Mouse (Mus musculus) heart, adult 2 months (tissue): ENCODE results near the gene Acap2. TPM values are rescaled to one million over a fixed set of nuclear protein-coding genes. Genes with fewer than 3 reads are reported as not detected.
A peak's percentile ranks its signal among the peaks of the same experiment; 100 is the strongest.

Experiments
- DNase-seq, 2 experiments: peaks; one replicate each; pipeline ENCODE4 v3.0.0; 2021
- H3K27ac ChIP-seq: fragments of 200-600 bp; 2 replicates; pipeline ENCODE4 v1.8.1; 2022
- H3K27me3 ChIP-seq: fragments of 200-500 bp; 2 replicates; pipeline ENCODE4 v1.6.1; 2012; ENCODE audit warnings: mild to moderate bottlenecking, low read length, inconsistent platforms, mixed read lengths; ENCODE audit not compliant: control insufficient read depth, insufficient read depth
- H3K36me3 ChIP-seq: fragments of 200-500 bp; 2 replicates; pipeline ENCODE4 v1.6.1; 2012; ENCODE audit warnings: low read length, inconsistent platforms; ENCODE audit not compliant: control insufficient read depth, insufficient read depth
- H3K4me1 ChIP-seq: fragments of 200-500 bp; 2 replicates; pipeline ENCODE4 v1.6.1; 2011; ENCODE audit warnings: low read length; ENCODE audit not compliant: control insufficient read depth, insufficient read depth
- H3K4me3 ChIP-seq: fragments of 200-600 bp; 2 replicates; pipeline ENCODE4 v1.8.1; 2022
- H3K79me2 ChIP-seq: fragments of 200-500 bp; replicated peaks from 2 replicates; pipeline ENCODE4 v1.6.1; 2012; ENCODE audit warnings: mild to moderate bottlenecking, inconsistent platforms, low read length, moderate library complexity, mixed read lengths; ENCODE audit not compliant: control insufficient read depth, insufficient read depth
- H3K9ac ChIP-seq: fragments of 200-500 bp; 2 replicates; pipeline ENCODE4 v1.6.1; 2012; ENCODE audit warnings: low read depth, mild to moderate bottlenecking, control low read depth, inconsistent platforms, low read length, mixed read lengths
- CTCF ChIP-seq: fragments of 200-600 bp; IDR thresholded peaks from 2 replicates; pipeline ENCODE4 v1.8.1; 2022; ENCODE audit warnings: antibody characterized with exemption, mild to moderate bottlenecking, moderate library complexity
- EP300 ChIP-seq: fragments of 200-500 bp; IDR thresholded peaks from 2 replicates; pipeline ENCODE4 v1.6.1; 2011; ENCODE audit warnings: low read depth, low read length, control low read depth; ENCODE audit not compliant: insufficient read depth
- POLR2A ChIP-seq: fragments of 200-500 bp; IDR thresholded peaks from 2 replicates; pipeline ENCODE4 v1.6.1; 2011; ENCODE audit warnings: mild to moderate bottlenecking, low read depth, low read length, control low read depth; ENCODE audit not compliant: insufficient read depth
- WGBS: fragments of 180-500 bp; shearing (Covaris S2); methylation state at CpG from one replicate; pipeline ENCODE4 v1.1.7; 2018; 5-methylcytosine and 5-hydroxymethylcytosine counted together
- intact Hi-C: fragments of 180-260 bp; cut with DNase I; formaldehyde crosslinking; loops from one replicate; pipeline ENCODE4 v1.15.1; 2025
- polyA plus RNA-seq: library from polyadenylated mRNA; depleted of rRNA; stranded (reverse); fragments of >200 nt; gene quantifications from 2 replicates; pipeline ENCODE4 v1.2.3, GENCODE M21; 2012
- total RNA-seq, 2 experiments: library from RNA; stranded (reverse); gene quantifications; 2 replicates each; pipeline ENCODE4 v1.2.3; 2021

Gene Acap2
- total and polyA plus RNA-seq, 3 experiments: 8.2 to 17.8 (median 17.6) TPM

DNA sequence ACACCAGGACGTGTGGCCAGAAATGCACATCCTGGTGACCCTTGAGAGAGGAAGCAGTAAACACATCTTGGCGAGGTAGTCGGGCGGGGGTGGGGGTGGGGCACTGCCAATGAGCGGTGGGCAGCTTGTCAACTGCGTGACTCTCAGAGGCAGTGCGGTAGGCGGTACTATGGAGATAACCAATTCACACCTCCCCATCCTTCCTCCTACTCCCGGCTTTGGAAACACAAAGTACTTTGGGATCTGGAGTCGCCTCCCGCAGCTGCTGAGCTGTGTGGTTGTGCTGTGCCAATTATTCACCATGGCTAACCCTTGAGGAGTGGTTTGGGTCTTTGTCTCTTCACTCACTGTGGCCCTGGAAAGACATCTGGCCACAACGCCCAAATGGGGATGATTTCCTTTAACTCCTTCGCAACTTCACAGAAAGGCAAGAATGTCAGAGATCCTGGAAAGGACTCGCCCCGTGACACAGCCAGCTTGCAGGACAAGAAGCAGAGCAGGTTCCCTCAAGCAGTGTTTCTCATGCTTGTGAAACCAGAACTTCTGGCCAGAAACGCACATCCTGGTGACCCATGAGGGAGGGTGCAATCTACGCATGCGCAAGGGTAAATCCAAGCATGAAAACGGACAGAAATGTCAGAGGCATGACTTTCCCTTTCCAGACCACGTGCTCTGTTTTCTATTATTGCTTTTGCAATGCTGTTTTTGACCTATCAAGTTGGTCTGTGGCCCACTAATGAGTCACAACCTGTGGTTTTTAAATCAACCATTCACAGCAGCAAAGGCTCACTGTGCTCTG lies 32.7 kb upstream of the Acap2 start:
- Histone ChIP-seq H3K27ac (peak overlapping the region; percentile 72), H3K27me3 (no peaks in the 10 kb centered on the region), H3K4me1 (peaks cover 14% of the 10 kb centered on the region), H3K4me3 (peak overlapping the region; percentile 45), H3K36me3 (no peaks in the 10 kb centered on the region), H3K79me2 (no peaks in the 10 kb centered on the region), H3K9ac (peak overlapping the region; percentile 28)
- intact Hi-C loops: loop anchor here (2.0 kb wide), 1 partner anchor 21 kb away; no protein-coding TSS in a partner anchor
- TF ChIP-seq EP300 (peak; percentile 81), CTCF (no peak), POLR2A (peak; percentile 70)
- DNase-seq: peak; percentile 82 to 90
- 4% methylated on average over 20 of the region's 20 CpGs for WGBS

DNA sequence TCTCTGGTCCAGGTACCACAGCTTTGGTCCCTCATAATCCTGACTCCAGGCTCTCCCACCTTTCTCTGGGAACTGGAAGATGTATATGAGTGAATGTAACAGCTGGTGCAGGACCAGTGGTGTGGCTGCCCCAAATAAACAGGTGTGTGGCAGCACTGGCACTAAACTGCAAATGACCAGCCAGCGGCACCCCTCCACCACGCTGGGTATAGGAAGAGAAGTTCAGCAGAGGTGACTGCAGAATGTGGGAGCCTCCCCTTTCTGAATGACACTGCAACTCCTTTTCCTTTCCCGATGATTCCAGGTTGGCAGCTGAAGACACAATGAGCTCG lies 32.1 kb upstream of the Acap2 start:
- no peak overlapping the region; the same call in 1 of the 2 replicates for H3K9ac ChIP-seq
- peak overlapping the region; percentile 72 for H3K27ac ChIP-seq
- peak overlapping the region; percentile 45 for H3K4me3 ChIP-seq
- 14% methylated on average over 4 of the region's 4 CpGs for WGBS
- TF ChIP-seq EP300 (no peak), POLR2A (no peak), CTCF (no peak)
- no peak for DNase-seq
- intact Hi-C loops: loop anchor here (2.0 kb wide), 1 partner anchor 20 kb away; no protein-coding TSS in a partner anchor
- H3K36me3 ChIP-seq: no peaks in the 10 kb centered on the region
- H3K4me1 ChIP-seq: peaks cover 14% of the 10 kb centered on the region
- no peaks in the 10 kb centered on the region for H3K79me2 ChIP-seq
- H3K27me3 ChIP-seq: no peaks in the 10 kb centered on the region

DNA sequence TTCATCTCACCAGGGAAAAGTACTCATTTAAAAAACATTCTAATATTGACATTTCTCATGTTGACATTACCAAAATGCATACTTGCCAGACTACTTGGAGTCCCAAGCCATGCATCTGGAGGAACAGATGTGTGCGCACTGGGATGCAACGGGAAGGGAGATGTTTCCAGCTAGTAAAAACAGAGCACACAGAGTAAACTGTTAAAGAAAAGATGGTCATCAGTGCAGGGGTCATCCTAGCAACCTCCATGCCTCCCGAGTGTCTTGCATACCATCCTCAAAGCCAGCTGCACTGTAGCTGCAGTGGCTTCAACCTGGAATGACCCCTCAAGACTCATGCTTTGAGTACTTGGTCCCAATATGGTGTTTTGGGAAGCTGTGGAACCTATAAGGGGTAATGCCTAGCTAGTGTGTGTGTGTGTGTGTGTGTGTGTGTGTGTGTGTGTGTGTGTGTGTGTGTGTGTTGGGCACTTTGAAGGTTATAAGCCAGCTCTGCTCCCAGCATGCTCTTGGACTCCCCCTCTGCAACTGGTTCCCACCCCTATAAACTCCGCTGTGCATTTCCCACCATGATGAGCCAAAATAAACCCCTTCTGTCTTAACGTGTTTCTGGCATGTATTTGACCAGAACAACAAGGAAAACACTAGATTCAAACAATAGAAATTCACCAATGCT lies 31.6 kb upstream of the Acap2 start:
- peak overlapping the region; percentile 72 for H3K27ac ChIP-seq
- WGBS: 74% methylated on average over 5 of the region's 5 CpGs

DNA sequence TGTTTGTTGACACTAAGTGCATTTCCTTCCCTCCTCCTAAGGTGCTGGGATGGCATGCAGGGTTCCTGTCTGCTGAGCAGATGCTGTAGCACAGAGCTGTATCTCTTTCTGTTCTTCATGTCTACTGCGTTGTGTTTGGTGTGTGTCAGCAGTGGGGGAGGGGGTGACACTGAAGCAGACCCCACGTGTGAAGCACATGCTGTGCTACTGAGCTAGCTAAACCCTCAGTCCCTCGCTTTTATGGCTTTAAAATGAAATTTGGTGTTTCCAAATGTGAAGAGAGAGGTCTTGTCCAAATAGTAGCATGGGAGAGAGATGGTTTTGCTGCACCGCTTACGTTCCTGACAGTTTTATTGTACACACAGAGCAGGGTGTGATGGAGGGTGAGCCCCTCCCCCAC lies 30.5 kb upstream of the Acap2 start:
- no peak overlapping the region for H3K9ac ChIP-seq
- intact Hi-C loops: no loop called here
- DNase-seq: no peak
- H3K36me3 ChIP-seq: no peaks in the 10 kb centered on the region
- H3K4me3 ChIP-seq: no peak overlapping the region
- no peaks in the 10 kb centered on the region for H3K27me3 ChIP-seq
- no peaks in the 10 kb centered on the region for H3K79me2 ChIP-seq
- peaks cover 14% of the 10 kb centered on the region for H3K4me1 ChIP-seq
- TF ChIP-seq EP300 (no peak), POLR2A (no peak), CTCF (no peak)
- H3K27ac ChIP-seq: no peak overlapping the region
- WGBS: 90% methylated on average over 5 of the region's 5 CpGs

More for the DNA sequence above, 31.6 kb upstream of the Acap2 start:
- H3K79me2 ChIP-seq: no peaks in the 10 kb centered on the region
- no peak overlapping the region for H3K4me3 ChIP-seq
- intact Hi-C loops: loop anchor here (2.0 kb wide), 1 partner anchor 20 kb away; no protein-coding TSS in a partner anchor
- no peaks in the 10 kb centered on the region for H3K27me3 ChIP-seq
- peaks cover 14% of the 10 kb centered on the region for H3K4me1 ChIP-seq
- no peaks in the 10 kb centered on the region for H3K36me3 ChIP-seq
- no peak for TF ChIP-seq CTCF
- no peak for TF ChIP-seq POLR2A
- TF ChIP-seq EP300: no peak
- no peak overlapping the region for H3K9ac ChIP-seq
- no peak for DNase-seq

DNA sequence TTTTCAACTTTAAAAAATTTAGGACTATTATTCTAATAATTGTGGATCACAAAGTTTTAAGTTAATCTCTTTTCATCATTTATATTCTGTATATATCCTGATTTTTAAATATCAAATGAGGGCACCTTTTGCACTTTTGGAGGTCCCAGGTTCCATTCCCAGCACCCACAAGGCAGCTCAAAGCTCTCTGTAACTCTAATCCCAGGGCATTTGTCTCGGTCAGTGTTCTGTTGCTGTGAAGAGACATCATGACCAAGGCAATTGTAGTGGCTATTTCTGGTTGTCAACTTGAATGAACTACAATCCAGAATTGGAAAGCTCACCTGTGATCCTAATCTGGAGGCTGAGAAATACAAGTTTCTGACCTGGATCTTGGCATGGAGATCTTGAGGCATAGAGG lies 26.7 kb upstream of the Acap2 start:
- DNase-seq: no peak
- WGBS: 94% methylated on average over 1 of the region's 1 CpGs
- Histone ChIP-seq H3K79me2 (no peaks in the 10 kb centered on the region), H3K4me3 (no peak overlapping the region), H3K4me1 (no peaks in the 10 kb centered on the region), H3K27ac (no peak overlapping the region), H3K9ac (no peak overlapping the region), H3K36me3 (no peaks in the 10 kb centered on the region), H3K27me3 (no peaks in the 10 kb centered on the region)
- intact Hi-C loops: no loop called here
- no peak for TF ChIP-seq CTCF
- no peak for TF ChIP-seq EP300
- TF ChIP-seq POLR2A: no peak

DNA sequence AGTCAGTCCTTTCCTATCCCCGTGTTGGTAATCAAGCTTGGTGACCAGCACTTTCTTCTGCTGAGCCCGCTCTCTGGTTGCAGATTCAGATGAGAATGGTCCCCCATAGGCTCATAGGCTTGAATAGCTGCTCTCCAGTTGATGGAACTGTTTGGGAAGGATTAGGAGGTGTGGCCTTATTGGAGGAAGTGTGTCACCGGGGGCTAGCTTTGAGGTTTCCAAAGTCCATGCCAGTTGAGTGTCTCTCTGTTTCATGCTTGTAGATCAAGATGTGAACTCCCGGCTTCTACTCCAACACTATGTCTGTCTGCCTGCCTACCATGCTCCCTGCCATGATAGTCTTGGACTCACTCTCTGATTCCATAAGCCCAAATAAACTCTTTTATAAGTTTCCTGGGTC lies 14.2 kb upstream of the Acap2 start:
- peaks cover 7% of the 10 kb centered on the region for H3K4me1 ChIP-seq
- 94% methylated on average over 4 of the region's 4 CpGs for WGBS
- intact Hi-C loops: no loop called here
- H3K4me3 ChIP-seq: no peak overlapping the region
- H3K27ac ChIP-seq: no peak overlapping the region
- no peak for TF ChIP-seq EP300
- H3K27me3 ChIP-seq: no peaks in the 10 kb centered on the region
- no peaks in the 10 kb centered on the region for H3K79me2 ChIP-seq
- H3K9ac ChIP-seq: no peak overlapping the region
- no peaks in the 10 kb centered on the region for H3K36me3 ChIP-seq
- no peak for DNase-seq
